Mouse (Mus musculus) thymus, adult 2 months (tissue): Measurements from ENCODE around the gene Scn11a.

ENCODE experiments used
- CTCF ChIP-seq: fragments of 200-500 bp; IDR thresholded peaks from 2 replicates; pipeline ENCODE4 v1.5.1; 2012; ENCODE audit warnings: mild to moderate bottlenecking, control low read depth, low read length, moderate library complexity, borderline replicate concordance; ENCODE audit not compliant: control insufficient read depth, poor library complexity, insufficient read depth; ENCODE audit errors: extremely low read depth
- POLR2A ChIP-seq: fragments of 200-500 bp; IDR thresholded peaks from 2 replicates; pipeline ENCODE4 v1.6.1; 2012; ENCODE audit warnings: mild to moderate bottlenecking, low read length, control low read depth, moderate library complexity; ENCODE audit not compliant: control insufficient read depth, poor library complexity, insufficient read depth; ENCODE audit errors: extremely low read depth

DNA sequence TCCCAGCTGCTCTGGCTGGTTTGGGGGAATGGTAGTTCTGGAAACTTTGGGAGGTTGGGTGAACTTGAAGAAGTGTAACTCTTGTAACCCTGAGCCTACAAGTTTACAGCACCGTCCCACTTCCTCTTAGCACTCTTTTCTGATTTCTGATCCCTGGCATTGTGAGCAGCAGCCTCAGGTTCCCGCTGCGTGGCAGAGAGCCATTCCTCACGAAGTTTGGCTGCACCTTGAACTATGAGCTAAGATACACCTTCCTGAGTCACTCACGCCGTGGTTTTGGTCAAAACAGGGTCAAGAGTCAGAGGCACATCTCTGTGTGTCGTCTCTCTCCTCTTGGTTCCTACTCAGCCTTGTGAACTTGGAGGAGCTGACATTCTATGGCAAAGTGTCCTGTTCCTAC lies 48.6 kb downstream of the Scn11a start:
- no peak for TF ChIP-seq POLR2A
- no peak for TF ChIP-seq CTCF
